Mouse (Mus musculus) megakaryocyte, embryonic 14.5 days (primary cell): ENCODE results near the gene Prss22.
"Not testable (repeated sequence)": the region's sequence is repeated elsewhere in the genome, so short reads cannot be mapped to it uniquely, and the experiment has no call there.

Experiments used
- FLI1 ChIP-seq: IDR thresholded peaks from 2 replicates; pipeline ENCODE4 v1.6.1; 2012; ENCODE audit warnings: low read length, inconsistent platforms, mixed read lengths
- GATA1 ChIP-seq: IDR thresholded peaks from 3 replicates; pipeline ENCODE4 v1.6.1; 2012; ENCODE audit warnings: mixed read lengths, low read length, inconsistent platforms, borderline replicate concordance

DNA sequence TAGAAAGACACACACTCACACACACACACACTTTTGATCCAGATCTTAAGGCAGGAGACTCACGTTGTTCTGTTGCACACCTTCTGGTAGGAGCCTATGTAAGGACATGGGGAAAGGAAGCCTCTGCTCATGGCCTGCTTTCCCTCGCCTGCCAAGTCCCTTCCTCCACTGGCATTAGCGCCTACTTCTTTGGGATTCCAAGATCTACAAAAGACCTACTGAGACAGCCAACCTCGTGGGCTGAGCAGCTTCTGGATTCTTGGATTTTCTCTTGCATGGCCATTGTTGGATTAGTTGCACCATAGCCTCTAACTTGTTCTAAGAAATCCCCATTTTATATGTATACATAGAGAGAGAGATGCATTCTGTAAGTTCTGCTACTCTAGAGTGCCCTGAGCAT, 47.1 kb downstream of the Prss22 start:
- not testable (repeated sequence) for TF ChIP-seq GATA1, FLI1
